Mouse (Mus musculus) MEL (cell line): Measurements from ENCODE around the gene Atp8a2. TPM values are rescaled to one million over a fixed set of nuclear protein-coding genes. Genes with fewer than 3 reads are reported as not detected.

ENCODE experiments used
- DNase-seq: peaks from one replicate; pipeline ENCODE4 v3.0.0; 2011; ENCODE audit warnings: low read depth, low spot score
- H3K27ac ChIP-seq: 2 replicates; pipeline ENCODE4 v1.5.1; 2012; ENCODE audit warnings: low read depth, mild to moderate bottlenecking, control low read depth, low read length, moderate library complexity; ENCODE audit not compliant: control insufficient read depth
- H3K27me3 ChIP-seq, 2 experiments: fragments of 150-350 bp in 1 of 2; sonication (generic) in 1 of 2; 2 replicates each; pipeline ENCODE4 v1.6.1; 2012; ENCODE audit warnings: low read length in 2 of 2, mild to moderate bottlenecking in 2 of 2, improper control_type of control experiment in 1 of 2, moderate library complexity in 1 of 2; ENCODE audit not compliant: insufficient read depth in 2 of 2, control insufficient read depth in 1 of 2
- H3K36me3 ChIP-seq, 2 experiments: 2 replicates each; pipeline ENCODE4 v1.6.1; 2012 to 2014; ENCODE audit warnings: low read length in 2 of 2, improper control_type of control experiment in 1 of 2, inconsistent platforms in 1 of 2, mild to moderate bottlenecking in 1 of 2; ENCODE audit not compliant: insufficient read depth in 2 of 2, control insufficient read depth in 1 of 2
- H3K4me1 ChIP-seq, 2 experiments: fragments of 150-350 bp in 1 of 2; sonication (generic) in 1 of 2; 2 replicates each; pipeline ENCODE4 v1.6.1; 2012; ENCODE audit warnings: low read length in 2 of 2, improper control_type of control experiment in 1 of 2, mild to moderate bottlenecking in 1 of 2; ENCODE audit not compliant: insufficient read depth in 2 of 2, control insufficient read depth in 1 of 2
- H3K4me3 ChIP-seq, 2 experiments: fragments of 150-350 bp in 1 of 2; sonication (generic) in 1 of 2; 2 replicates each; pipeline ENCODE4 v1.5.1; 2012; ENCODE audit warnings: low read depth in 2 of 2, low read length in 2 of 2, mild to moderate bottlenecking in 2 of 2, moderate library complexity in 2 of 2, control low read depth in 1 of 2, improper control_type of control experiment in 1 of 2; ENCODE audit not compliant: control insufficient read depth in 1 of 2, insufficient read depth in 1 of 2
- H3K79me2 ChIP-seq: 2 replicates; pipeline ENCODE4 v1.6.1; 2012; ENCODE audit warnings: mild to moderate bottlenecking, low read length, moderate library complexity; ENCODE audit not compliant: control insufficient read depth, poor library complexity, insufficient read depth
- H3K9ac ChIP-seq: 2 replicates; pipeline ENCODE4 v1.6.1; 2012; ENCODE audit warnings: low read depth, mild to moderate bottlenecking, control low read depth, low read length, moderate library complexity; ENCODE audit not compliant: control insufficient read depth, poor library complexity, severe bottlenecking
- H3K9me3 ChIP-seq: fragments of 150-350 bp; sonication (generic); replicated peaks from 2 replicates; pipeline ENCODE4 v1.6.1; 2012; ENCODE audit warnings: mild to moderate bottlenecking, low read length, improper control_type of control experiment, moderate library complexity; ENCODE audit not compliant: insufficient read depth
- CTCF ChIP-seq, 3 experiments: IDR thresholded peaks in 2 of 3; conservative IDR thresholded peaks in 1 of 3; 2 replicates each; pipeline ENCODE4 v1.5.1; 2011 to 2012; ENCODE audit warnings: low read length in 3 of 3, low read depth in 2 of 3, mild to moderate bottlenecking in 2 of 3, improper control_type of control experiment in 1 of 3, inconsistent platforms in 1 of 3, mixed read lengths in 1 of 3, moderate library complexity in 1 of 3; ENCODE audit not compliant: control insufficient read depth in 1 of 3, insufficient read depth in 1 of 3, poor library complexity in 1 of 3, severe bottlenecking in 1 of 3
- E2F4 ChIP-seq: IDR thresholded peaks from 2 replicates; pipeline ENCODE4 v1.6.1; 2011; ENCODE audit warnings: low read depth, low read length, improper control_type of control experiment, borderline replicate concordance
- EP300 ChIP-seq, 2 experiments: IDR thresholded peaks; 2 replicates each; pipeline ENCODE4 v1.6.1; 2011; ENCODE audit warnings: improper control_type of control experiment in 2 of 2, low read length in 2 of 2, low read depth in 1 of 2, mild to moderate bottlenecking in 1 of 2
- GATA1 ChIP-seq: IDR thresholded peaks from 2 replicates; pipeline ENCODE4 v1.6.1; 2011; ENCODE audit warnings: low read depth, low read length, improper control_type of control experiment
- MAX ChIP-seq: IDR thresholded peaks from 2 replicates; pipeline ENCODE4 v1.6.1; 2011; ENCODE audit warnings: low read length, improper control_type of control experiment
- MAZ ChIP-seq: IDR thresholded peaks from 2 replicates; pipeline ENCODE4 v1.6.1; 2012; ENCODE audit warnings: low read depth, mild to moderate bottlenecking, inconsistent platforms, low read length, improper control_type of control experiment
- MEF2A ChIP-seq: IDR thresholded peaks from 2 replicates; pipeline ENCODE4 v1.6.1; 2014; ENCODE audit warnings: low read depth, mild to moderate bottlenecking, inconsistent platforms, low read length, improper control_type of control experiment; ENCODE audit not compliant: poor library complexity, insufficient replicate concordance, severe bottlenecking; ENCODE audit errors: extremely low read depth
- MYB ChIP-seq: IDR thresholded peaks from 2 replicates; pipeline ENCODE4 v1.6.1; 2011; ENCODE audit warnings: mild to moderate bottlenecking, low read depth, low read length, improper control_type of control experiment
- NELFE ChIP-seq: IDR thresholded peaks from 2 replicates; pipeline ENCODE4 v1.6.1; 2011; ENCODE audit warnings: low read depth, low read length, improper control_type of control experiment
- POLR2AphosphoS2 ChIP-seq: IDR thresholded peaks from 2 replicates; pipeline ENCODE4 v1.6.1; 2011; ENCODE audit warnings: low read length, improper control_type of control experiment
- RAD21 ChIP-seq: IDR thresholded peaks from 2 replicates; pipeline ENCODE4 v1.6.1; 2011; ENCODE audit warnings: mild to moderate bottlenecking, low read depth, low read length, improper control_type of control experiment
- SIN3A ChIP-seq: IDR thresholded peaks from 2 replicates; pipeline ENCODE4 v1.6.1; 2012; ENCODE audit warnings: low read length, improper control_type of control experiment, inconsistent platforms
- UBTF ChIP-seq: IDR thresholded peaks from 2 replicates; pipeline ENCODE4 v1.6.1; 2012; ENCODE audit warnings: low read depth, mild to moderate bottlenecking, inconsistent platforms, low read length, improper control_type of control experiment, moderate library complexity, borderline replicate concordance; ENCODE audit not compliant: insufficient read depth
- USF1 ChIP-seq: IDR thresholded peaks from 2 replicates; pipeline ENCODE4 v1.6.1; 2014; ENCODE audit warnings: low read depth, mild to moderate bottlenecking, inconsistent platforms, low read length, improper control_type of control experiment, moderate library complexity
- USF2 ChIP-seq, 2 experiments: IDR thresholded peaks; 2 replicates each; pipeline ENCODE4 v1.6.1; 2011 to 2012; ENCODE audit warnings: improper control_type of control experiment in 2 of 2, low read length in 2 of 2, borderline replicate concordance in 1 of 2, inconsistent platforms in 1 of 2, low read depth in 1 of 2, mild to moderate bottlenecking in 1 of 2; ENCODE audit not compliant: insufficient read depth in 1 of 2
- ZC3H11A ChIP-seq: IDR thresholded peaks from 2 replicates; pipeline ENCODE4 v1.6.1; 2012; ENCODE audit warnings: low read depth, mild to moderate bottlenecking, inconsistent platforms, low read length, improper control_type of control experiment
- ZKSCAN1 ChIP-seq: IDR thresholded peaks from 2 replicates; pipeline ENCODE4 v1.6.1; 2012; ENCODE audit warnings: low read depth, mild to moderate bottlenecking, inconsistent platforms, low read length, improper control_type of control experiment, moderate library complexity
- polyA plus RNA-seq, 2 experiments: library from polyadenylated mRNA; stranded (reverse) in 1 of 2; unstranded in 1 of 2; fragments of >175 nt in 1 of 2; fragments of >200 nt in 1 of 2; gene quantifications; 2 replicates each; pipeline versions ENCODE4 v1.2.1 to v1.2.4; 2012; ENCODE audit warnings: low replicate concordance in 2 of 2, low read depth in 1 of 2; ENCODE audit not compliant: insufficient read length in 2 of 2, insufficient read depth in 1 of 2, missing spikeins in 1 of 2
- total RNA-seq: library from RNA; depleted of rRNA; stranded (reverse); fragments of 300-350 nt; gene quantifications from 2 replicates; pipeline ENCODE4 v1.2.3, GENCODE M21; 2012

Gene Atp8a2
- total and polyA plus RNA-seq, 3 experiments, result 0.29 to 0.39 TPM; not detected in 1

DNA sequence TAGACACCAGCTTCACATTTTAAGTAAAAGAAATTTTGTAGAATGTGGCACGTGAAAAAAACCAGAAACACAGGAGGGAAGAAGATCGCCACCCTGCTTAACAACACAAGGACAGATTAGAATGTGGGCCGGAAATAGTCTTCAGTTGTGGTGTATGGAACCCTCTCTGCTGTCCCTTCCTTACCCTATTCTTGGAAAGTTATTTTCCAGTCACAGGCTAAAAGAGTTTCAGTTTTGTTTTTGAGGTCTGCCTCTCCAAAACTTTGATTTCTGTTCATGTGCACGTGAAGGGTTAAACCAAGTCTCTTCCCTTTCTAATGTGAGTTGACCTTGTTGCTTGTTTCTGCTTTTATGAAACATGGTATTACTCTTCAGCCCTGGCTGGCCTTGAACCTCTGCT is 501.8 kb downstream of the Atp8a2 start (continued):
- TF ChIP-seq MEF2A (no peak), EP300 (IDR thresholded peaks at IDR 0.05; ENCODE audit: low read depth in 1 of 2, low read length in 2 of 2) (no peak)

DNA sequence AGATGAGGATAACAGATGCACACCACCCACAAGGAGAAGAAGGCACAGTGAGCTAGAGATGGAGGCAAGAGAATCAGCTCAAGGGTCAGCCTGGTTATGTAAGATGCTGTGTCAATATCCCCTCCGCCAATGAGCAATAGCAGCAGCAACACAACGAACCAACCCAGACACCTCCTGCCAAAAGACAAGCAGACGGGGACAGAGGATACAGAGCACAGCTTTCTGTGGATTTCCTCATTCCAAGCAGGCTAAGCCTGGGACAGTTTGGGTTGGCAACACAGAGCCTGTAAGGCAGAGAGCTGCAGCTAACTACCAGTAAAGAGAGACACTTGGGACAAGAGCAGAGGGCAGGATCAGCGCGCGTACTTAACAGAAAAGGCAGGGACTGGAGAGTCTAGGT is 504.8 kb downstream of the Atp8a2 start:
- TF ChIP-seq EP300 (IDR thresholded peaks at IDR 0.05; ENCODE audit: low read depth in 1 of 2, low read length in 2 of 2), result no peak
- TF ChIP-seq MAX, result no peak
- no peak for TF ChIP-seq UBTF
- TF ChIP-seq RAD21, result no peak
- TF ChIP-seq ZC3H11A, result no peak
- TF ChIP-seq CTCF (IDR thresholded peaks at IDR 0.05 in 2 of 3, conservative IDR thresholded peaks at IDR 0.05 in 1 of 3; ENCODE audit: control insufficient read depth in 1 of 3, insufficient read depth in 1 of 3, low read depth in 2 of 3, low read length in 3 of 3, poor library complexity in 1 of 3, severe bottlenecking in 1 of 3), result no peak
- TF ChIP-seq SIN3A, result no peak
- TF ChIP-seq POLR2AphosphoS2, result no peak
- TF ChIP-seq USF2 (IDR thresholded peaks at IDR 0.05; ENCODE audit: borderline replicate concordance in 1 of 2, insufficient read depth in 1 of 2, low read depth in 1 of 2, low read length in 2 of 2), result no peak
- no peak for TF ChIP-seq GATA1
- TF ChIP-seq USF1, result no peak
- no peak for TF ChIP-seq NELFE
- no peak for TF ChIP-seq MYB
- no peak for TF ChIP-seq MEF2A
- Histone ChIP-seq H3K79me2 (no peaks in the 10 kb centered on the region), H3K4me3 (no peak overlapping the region), H3K36me3 (no peaks in the 10 kb centered on the region), H3K9ac (no peak overlapping the region), H3K27ac (no peak overlapping the region), H3K9me3 (no peaks in the 10 kb centered on the region), H3K27me3 (no peaks in the 10 kb centered on the region), H3K4me1 (no peaks in the 10 kb centered on the region)
- no peak for DNase-seq

DNA sequence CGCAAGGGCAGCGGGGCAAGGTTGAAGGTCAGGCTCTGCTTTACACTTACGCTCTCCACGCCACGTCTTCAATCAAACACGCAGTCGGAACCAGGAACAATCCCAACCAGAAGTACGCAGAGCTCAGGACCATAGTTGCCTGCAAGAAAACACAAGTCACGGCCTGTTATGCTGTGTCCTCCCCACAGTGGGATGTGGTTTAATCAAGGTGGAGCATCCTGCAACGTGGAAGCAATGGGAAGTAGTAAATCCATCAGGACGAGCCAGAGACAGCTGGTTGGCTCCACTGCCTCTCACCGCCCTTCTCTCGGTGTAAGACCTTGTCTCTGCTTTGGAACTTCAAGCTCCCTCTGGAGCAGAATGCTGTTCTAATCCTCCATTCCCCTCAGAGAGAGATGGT is 505.6 kb downstream of the Atp8a2 start:
- no peak overlapping the region for H3K9ac ChIP-seq

More for the DNA sequence above, 505.6 kb downstream of the Atp8a2 start:
- Histone ChIP-seq H3K9me3 (no peaks in the 10 kb centered on the region), H3K36me3 (no peaks in the 10 kb centered on the region), H3K27ac (no peak overlapping the region), H3K4me3 (no peak overlapping the region), H3K4me1 (no peaks in the 10 kb centered on the region), H3K79me2 (no peaks in the 10 kb centered on the region), H3K27me3 (no peaks in the 10 kb centered on the region)
- DNase-seq, result no peak
- TF ChIP-seq ZKSCAN1, result no peak
- TF ChIP-seq E2F4, result no peak
- TF ChIP-seq MAZ, result no peak
